Mouse (Mus musculus) embryonic facial prominence, embryonic 10.5 days (tissue): Measurements from ENCODE around the gene Ccdc70. TPM values are rescaled to one million over a fixed set of nuclear protein-coding genes. Genes with fewer than 3 reads are reported as not detected.

Experiments
- DNase-seq: peaks from one replicate; pipeline ENCODE4 v3.0.0-alpha.2; 2017; ENCODE audit warnings: low spot score
- H3K27ac ChIP-seq: fragments of 300-500 bp; sonication (generic); replicated peaks from 2 replicates; pipeline ENCODE4 v1.5.1; 2016; ENCODE audit warnings: mild to moderate bottlenecking
- H3K27me3 ChIP-seq: fragments of 300-500 bp; sonication (generic); replicated peaks from 2 replicates; pipeline ENCODE4 v1.6.1; 2016; ENCODE audit warnings: low read depth, mild to moderate bottlenecking; ENCODE audit not compliant: poor library complexity, severe bottlenecking
- H3K36me3 ChIP-seq: fragments of 300-500 bp; sonication (generic); replicated peaks from 2 replicates; pipeline ENCODE4 v1.6.1; 2016; ENCODE audit warnings: mild to moderate bottlenecking, moderate library complexity
- H3K4me1 ChIP-seq: fragments of 300-500 bp; sonication (generic); 2 replicates; pipeline ENCODE4 v1.6.1; 2016
- H3K4me3 ChIP-seq: fragments of 300-500 bp; sonication (generic); 2 replicates; pipeline ENCODE4 v1.5.1; 2016; ENCODE audit warnings: mild to moderate bottlenecking, moderate library complexity
- H3K9me3 ChIP-seq: fragments of 300-500 bp; sonication (generic); 2 replicates; pipeline ENCODE4 v1.6.1; 2016; ENCODE audit warnings: mild to moderate bottlenecking
- WGBS: fragments of 180-500 bp; shearing (Covaris S2); methylation state at CpG from one replicate; pipeline ENCODE4 v1.1.7; 2016; 5-methylcytosine and 5-hydroxymethylcytosine counted together
- polyA plus RNA-seq: library from polyadenylated mRNA; unstranded; fragments of >200 nt; fragmentation: Nextera tagmentation; extraction: Ambion mirVana; gene quantifications from 2 replicates; pipeline ENCODE4 v1.2.1, GENCODE M21; 2016

The Ccdc70 gene
- polyA plus RNA-seq, 1 experiment from 2014 or later, result not detected

DNA sequence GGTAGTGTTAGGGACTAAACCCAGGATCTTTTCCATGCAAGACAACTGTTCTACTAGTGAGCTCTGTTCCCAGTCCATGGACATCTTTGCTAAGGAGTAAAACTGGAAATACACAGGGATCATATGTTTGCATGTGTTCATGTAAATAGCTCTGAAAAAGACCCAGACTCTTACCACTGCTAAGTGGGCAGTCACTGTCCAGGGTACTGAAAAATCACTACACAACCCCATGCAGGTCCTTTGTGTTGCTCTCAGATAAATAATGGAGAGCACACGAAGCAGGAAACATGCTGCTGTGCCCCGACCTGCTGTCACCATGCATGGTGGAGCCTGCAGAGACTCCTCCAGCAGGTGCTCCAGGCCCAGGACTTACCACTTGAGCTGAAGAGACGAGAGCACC is 25.6 kb downstream of the Ccdc70 start:
- H3K27ac ChIP-seq, result no peak overlapping the region
- no peak overlapping the region for H3K4me3 ChIP-seq
- no peaks in the 10 kb centered on the region for H3K9me3 ChIP-seq
- 53% methylated on average over 3 of the region's 3 CpGs for WGBS
- H3K4me1 ChIP-seq, result no peaks in the 10 kb centered on the region
- DNase-seq, result peak; percentile 16
- H3K36me3 ChIP-seq, result no peaks in the 10 kb centered on the region
- H3K27me3 ChIP-seq, result no peaks in the 10 kb centered on the region

DNA sequence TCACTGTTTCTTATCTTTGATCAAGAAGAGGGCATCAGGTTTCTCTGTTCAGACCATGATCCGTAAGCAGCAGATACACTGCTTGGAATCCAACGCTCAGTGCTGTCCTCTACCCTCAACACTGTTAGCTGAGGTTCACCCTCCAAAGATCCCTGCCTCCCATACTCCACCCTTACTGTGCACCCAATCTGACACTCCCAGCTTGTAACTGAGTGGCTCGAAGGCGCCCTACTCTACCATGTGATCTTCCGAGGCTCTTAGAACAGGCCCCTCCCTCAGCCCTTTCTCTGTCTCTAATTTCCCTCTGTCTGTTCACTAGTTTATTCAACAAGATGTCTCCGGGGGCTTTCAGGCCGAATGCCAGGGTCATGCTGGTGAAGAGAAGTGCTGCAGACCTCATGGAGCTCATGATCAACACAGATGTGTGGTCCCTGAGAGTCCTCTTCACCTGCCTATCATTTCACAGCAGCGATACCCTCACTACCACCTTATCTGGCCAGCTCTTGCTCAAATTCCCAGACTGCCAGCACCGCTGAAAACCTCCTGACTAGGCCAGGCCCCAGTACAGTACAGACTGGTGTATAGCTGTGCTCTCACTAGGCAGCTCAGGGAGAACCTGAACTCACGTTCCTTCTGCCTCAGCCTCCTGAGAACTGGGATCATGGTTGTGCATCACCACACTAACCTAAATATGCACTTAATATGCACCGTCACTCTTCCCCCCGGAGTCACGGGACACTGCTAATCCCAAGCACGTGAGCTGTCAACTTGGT is 35.4 kb downstream of the Ccdc70 start:
- Histone ChIP-seq H3K4me3 (no peak overlapping the region), H3K36me3 (no peaks in the 10 kb centered on the region), H3K27me3 (no peaks in the 10 kb centered on the region), H3K27ac (no peak overlapping the region), H3K9me3 (no peaks in the 10 kb centered on the region), H3K4me1 (peaks cover 3% of the 10 kb centered on the region; the same call in 1 of the 2 replicates)
- 76% methylated on average over 14 of the region's 14 CpGs for WGBS
- DNase-seq, result no peak

DNA sequence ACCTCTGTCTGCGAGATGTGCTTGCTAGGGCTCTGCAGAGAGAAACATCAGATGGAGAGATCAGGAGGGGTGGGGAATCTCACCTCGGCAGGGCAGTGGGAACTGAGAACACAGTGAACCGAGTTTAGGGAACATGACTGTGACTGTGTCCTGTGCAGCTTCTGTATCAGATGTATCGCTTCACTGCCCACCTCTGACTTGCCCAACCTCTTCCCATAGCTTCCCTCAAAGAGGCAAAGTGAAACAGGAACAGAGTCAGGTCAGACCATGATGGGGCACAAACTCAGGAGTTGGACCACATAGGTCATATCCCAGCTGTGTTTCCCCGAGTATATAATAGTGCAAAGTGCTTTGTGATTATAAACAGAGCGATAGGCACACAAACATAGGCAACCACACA is 36.8 kb downstream of the Ccdc70 start:
- WGBS, result 83% methylated on average over 6 of the region's 6 CpGs
- Histone ChIP-seq H3K27ac (no peak overlapping the region), H3K4me3 (no peak overlapping the region), H3K36me3 (no peaks in the 10 kb centered on the region), H3K4me1 (peaks cover 3% of the 10 kb centered on the region; the same call in 1 of the 2 replicates), H3K27me3 (peaks cover 5% of the 10 kb centered on the region), H3K9me3 (no peaks in the 10 kb centered on the region)
- no peak for DNase-seq

DNA sequence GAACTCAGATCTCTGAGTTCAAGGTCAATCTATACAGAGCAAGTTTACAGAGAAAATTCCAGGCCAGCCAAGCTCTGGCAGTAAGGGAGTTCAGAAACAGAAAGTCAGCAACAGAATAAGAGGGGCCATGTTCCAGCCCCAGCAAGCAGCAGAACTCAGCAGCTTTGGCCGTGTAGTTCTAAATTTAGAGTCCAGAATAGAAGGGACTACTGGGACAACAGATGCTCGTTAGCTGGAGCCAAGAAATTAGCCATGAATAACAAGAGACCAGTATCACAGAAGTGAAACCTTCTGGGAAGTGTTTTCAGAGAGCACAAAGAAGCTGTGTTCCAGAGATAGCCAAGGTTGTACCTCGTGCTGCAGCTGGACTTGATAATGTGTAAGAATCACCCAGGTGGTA is 39.8 kb downstream of the Ccdc70 start:
- Histone ChIP-seq H3K9me3 (no peaks in the 10 kb centered on the region), H3K36me3 (no peaks in the 10 kb centered on the region), H3K4me3 (no peak overlapping the region), H3K27ac (no peak overlapping the region), H3K27me3 (peaks cover 10% of the 10 kb centered on the region), H3K4me1 (peaks cover 13% of the 10 kb centered on the region)
- DNase-seq, result no peak
- WGBS, result 40% methylated on average over 3 of the region's 3 CpGs

DNA sequence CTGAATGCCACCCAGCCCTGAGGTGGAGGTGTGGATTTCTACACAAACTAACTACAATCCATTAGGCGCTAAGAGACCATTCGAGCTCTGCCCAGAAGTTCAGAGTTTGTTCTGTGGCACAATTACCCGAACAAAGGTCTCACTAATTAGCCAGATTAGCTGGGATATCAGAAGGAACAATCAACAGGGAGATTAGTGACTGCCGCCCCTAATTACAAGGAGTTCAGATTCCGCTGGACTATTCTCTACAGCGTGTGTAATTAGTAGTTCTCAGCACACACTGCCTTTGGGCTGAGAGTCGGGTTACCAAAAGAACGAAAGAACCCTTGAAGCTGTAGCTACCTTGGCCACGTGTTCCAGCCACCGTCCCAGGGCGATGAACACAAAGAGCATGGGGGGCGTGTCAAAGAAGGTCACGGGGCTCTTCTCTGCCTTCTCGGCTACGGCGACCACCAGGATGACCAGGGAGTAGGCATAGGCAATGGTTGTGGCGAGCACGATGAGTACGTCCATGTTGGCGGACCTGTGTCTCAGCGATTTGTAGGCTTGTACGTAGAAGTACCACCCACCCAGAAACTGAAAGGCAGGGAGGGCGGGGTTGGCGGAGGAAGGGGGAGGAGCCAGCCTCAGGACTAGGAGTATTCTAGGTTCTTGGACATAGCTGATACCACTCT is 43.6 kb downstream of the Ccdc70 start:
- Histone ChIP-seq H3K27me3 (peaks cover 33% of the 10 kb centered on the region), H3K4me3 (peak overlapping the region; percentile 39), H3K4me1 (peaks cover 17% of the 10 kb centered on the region), H3K9me3 (no peaks in the 10 kb centered on the region), H3K36me3 (no peaks in the 10 kb centered on the region), H3K27ac (no peak overlapping the region)
- 56% methylated on average over 24 of the region's 24 CpGs for WGBS
- DNase-seq, result peak; percentile 43

DNA sequence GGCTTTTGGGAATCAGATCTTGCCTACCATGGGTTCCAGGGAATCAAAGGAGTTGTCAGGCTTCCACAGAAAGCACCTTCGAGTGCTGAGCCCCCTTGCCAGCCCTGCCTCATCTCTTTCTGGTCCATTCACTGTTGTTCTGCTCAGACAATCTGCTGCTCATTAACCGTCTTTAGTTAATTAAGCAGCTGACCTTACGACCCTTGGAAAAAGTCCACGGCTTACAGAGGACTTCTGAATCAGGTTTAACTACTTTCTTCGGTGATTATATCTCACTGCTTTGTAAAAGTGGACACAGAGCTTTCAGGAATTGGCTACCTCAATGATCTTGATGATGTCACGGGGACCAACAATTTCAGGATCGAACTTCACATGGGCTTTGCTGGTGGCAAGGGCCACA is 48.2 kb downstream of the Ccdc70 start:
- no peaks in the 10 kb centered on the region for H3K9me3 ChIP-seq
- H3K4me3 ChIP-seq, result no peak overlapping the region
- peaks cover 18% of the 10 kb centered on the region for H3K4me1 ChIP-seq
- peaks cover 23% of the 10 kb centered on the region for H3K27me3 ChIP-seq
- H3K36me3 ChIP-seq, result no peaks in the 10 kb centered on the region
- no peak for DNase-seq
- H3K27ac ChIP-seq, result no peak overlapping the region
- WGBS, result 36% methylated on average over 7 of the region's 7 CpGs

DNA sequence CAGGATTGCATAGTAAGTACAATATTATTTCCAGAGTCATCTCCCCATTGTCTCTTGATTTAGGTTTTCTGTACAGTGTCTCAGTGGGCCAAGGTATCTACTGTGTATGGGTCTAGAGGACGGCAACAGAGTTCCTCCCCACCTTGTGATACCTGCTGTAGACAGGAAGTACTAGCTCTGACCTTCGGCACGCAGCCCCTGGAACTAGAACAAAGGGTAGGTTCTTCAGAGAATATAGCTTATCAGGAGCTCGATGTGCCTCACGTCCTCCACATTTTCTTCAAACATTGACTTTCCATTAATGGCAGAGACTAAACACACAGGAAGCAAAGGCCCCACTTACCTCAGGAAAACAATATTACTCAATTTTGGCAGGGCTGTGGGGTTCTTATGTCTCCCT is 49.9 kb downstream of the Ccdc70 start:
- Histone ChIP-seq H3K27me3 (peaks cover 22% of the 10 kb centered on the region), H3K9me3 (no peaks in the 10 kb centered on the region), H3K36me3 (no peaks in the 10 kb centered on the region), H3K4me3 (no peak overlapping the region), H3K4me1 (peaks cover 10% of the 10 kb centered on the region), H3K27ac (no peak overlapping the region)
- no peak for DNase-seq
- WGBS, result 89% methylated on average over 5 of the region's 5 CpGs

DNA sequence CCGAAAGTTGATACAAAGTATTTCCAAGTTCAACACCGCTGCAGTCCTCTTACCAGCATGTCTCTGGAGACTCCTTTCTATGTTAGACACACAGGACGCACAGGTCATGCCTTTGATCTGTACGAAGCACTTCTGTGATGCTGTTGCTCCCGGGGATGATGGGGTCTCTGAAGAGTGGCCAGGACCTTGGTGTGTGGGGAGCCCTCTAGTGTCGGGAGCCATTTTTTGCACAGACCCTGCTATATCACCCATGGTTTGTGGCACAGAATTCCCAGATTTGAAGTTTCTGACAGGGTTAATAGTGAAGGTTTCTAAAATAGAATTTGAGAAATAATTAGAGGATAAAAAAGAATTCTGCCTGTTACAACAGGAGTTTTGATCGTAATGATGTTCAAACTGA is 52.7 kb downstream of the Ccdc70 start:
- no peak for DNase-seq
- WGBS, result 53% methylated on average over 7 of the region's 7 CpGs

More for the DNA sequence above, 52.7 kb downstream of the Ccdc70 start:
- Histone ChIP-seq H3K9me3 (no peaks in the 10 kb centered on the region), H3K36me3 (no peaks in the 10 kb centered on the region), H3K27ac (no peak overlapping the region), H3K27me3 (no peaks in the 10 kb centered on the region), H3K4me3 (no peak overlapping the region), H3K4me1 (peaks cover 10% of the 10 kb centered on the region)

Other genes with a start within 250 kb of the Ccdc70 start
- not detected in 2 replicates for gene Defa24, start 235.3 kb upstream of the Ccdc70 start, polyA plus RNA-seq
- gene Defb50, start 146.2 kb upstream of the Ccdc70 start, polyA plus RNA-seq, result not detected in 2 replicates
- not detected in 2 replicates for gene Defb2, start 129.8 kb upstream of the Ccdc70 start, polyA plus RNA-seq
- gene Defb10, start 110.9 kb upstream of the Ccdc70 start, polyA plus RNA-seq, result not detected in 2 replicates
- not detected in 2 replicates for gene Defb9, start 84.4 kb upstream of the Ccdc70 start, polyA plus RNA-seq
- 0.82 TPM in 1 of 2 replicates, not detected in the other for gene Defb11, start 63.4 kb upstream of the Ccdc70 start, polyA plus RNA-seq
- gene Defb15, start 37.1 kb upstream of the Ccdc70 start, polyA plus RNA-seq, result not detected in 2 replicates
- not detected in 2 replicates for gene Defb35, start 31.4 kb upstream of the Ccdc70 start, polyA plus RNA-seq
- gene Defb13, start 23.0 kb upstream of the Ccdc70 start, polyA plus RNA-seq, result not detected in 2 replicates
- not detected in 2 replicates for gene Fam90a1a, start 11.1 kb upstream of the Ccdc70 start, polyA plus RNA-seq
- 1.9 and 2.1 TPM in 2 replicates for gene Atp7b, start 90.5 kb downstream of the Ccdc70 start, polyA plus RNA-seq
- 41.7 and 45.1 TPM in 2 replicates for gene Alg11, start 90.9 kb downstream of the Ccdc70 start, polyA plus RNA-seq
- 0.15 TPM in 1 of 2 replicates, not detected in the other for gene Nek5, start 155.3 kb downstream of the Ccdc70 start, polyA plus RNA-seq
- 6.8 and 7.3 TPM in 2 replicates for gene Nek3, start 196.7 kb downstream of the Ccdc70 start, polyA plus RNA-seq
- 48.6 and 51.9 TPM in 2 replicates for gene Ckap2, start 216.0 kb downstream of the Ccdc70 start, polyA plus RNA-seq
- 41.7 and 44.5 TPM in 2 replicates for gene Vps36, start 223.0 kb downstream of the Ccdc70 start, polyA plus RNA-seq